Mouse (Mus musculus) bone marrow macrophage, adult 2 months (primary cell): ENCODE results near the gene Fcamr. TPM values are rescaled to one million over a fixed set of nuclear protein-coding genes. Genes with fewer than 3 reads are reported as not detected.

Source experiments
- H3K27ac ChIP-seq: 2 replicates; pipeline ENCODE4 v1.5.1; 2012; ENCODE audit warnings: low read depth, low read length; ENCODE audit not compliant: insufficient read depth
- H3K4me1 ChIP-seq: 2 replicates; pipeline ENCODE4 v1.6.1; 2012; ENCODE audit warnings: low read length; ENCODE audit not compliant: control insufficient read depth, insufficient read depth
- H3K4me3 ChIP-seq: 2 replicates; pipeline ENCODE4 v1.5.1; 2012; ENCODE audit warnings: mild to moderate bottlenecking, low read length, moderate library complexity; ENCODE audit not compliant: insufficient read depth
- CTCF ChIP-seq: IDR thresholded peaks from 2 replicates; pipeline ENCODE4 v1.5.1; 2012; ENCODE audit warnings: low read depth, mild to moderate bottlenecking, low read length, moderate library complexity
- POLR2A ChIP-seq: IDR thresholded peaks from 2 replicates; pipeline ENCODE4 v1.6.1; 2012; ENCODE audit warnings: mild to moderate bottlenecking, low read depth, low read length, borderline replicate concordance
- polyA plus RNA-seq: library from polyadenylated mRNA; stranded (reverse); fragments of >200 nt; gene quantifications from 2 replicates; pipeline ENCODE4 v1.2.4, GENCODE M21; 2012; ENCODE audit not compliant: missing spikeins, insufficient read depth, insufficient read length

Fcamr gene
- polyA plus RNA-seq, 1 experiment = not detected

GRCm38 (mm10) chr1:130799399-130799798, 1.3 kb upstream of the Fcamr start:
- H3K27ac ChIP-seq = no peak overlapping the region
- H3K4me3 ChIP-seq = no peak overlapping the region
- no peaks in the 10 kb centered on the region for H3K4me1 ChIP-seq
- TF ChIP-seq CTCF (no peak), POLR2A (no peak)

GRCm38 (mm10) chr1:130801511-130801910, 809 bp downstream of the Fcamr start:
- no peaks in the 10 kb centered on the region for H3K4me1 ChIP-seq
- H3K27ac ChIP-seq = no peak overlapping the region
- no peak overlapping the region for H3K4me3 ChIP-seq
- TF ChIP-seq CTCF (no peak), POLR2A (no peak)

GRCm38 (mm10) chr1:130802976-130803375, 2.3 kb downstream of the Fcamr start:
- H3K4me3 ChIP-seq = no peak overlapping the region
- H3K27ac ChIP-seq = no peak overlapping the region
- TF ChIP-seq POLR2A (no peak), CTCF (no peak)
- no peaks in the 10 kb centered on the region for H3K4me1 ChIP-seq

GRCm38 (mm10) chr1:130804279-130804678, 3.6 kb downstream of the Fcamr start:
- H3K4me3 ChIP-seq = no peak overlapping the region
- TF ChIP-seq POLR2A = no peak
- TF ChIP-seq CTCF = no peak
- no peaks in the 10 kb centered on the region for H3K4me1 ChIP-seq
- no peak overlapping the region for H3K27ac ChIP-seq

GRCm38 (mm10) chr1:130810906-130811305, 10.2 kb downstream of the Fcamr start:
- no peak overlapping the region for H3K27ac ChIP-seq
- H3K4me1 ChIP-seq = no peaks in the 10 kb centered on the region
- no peak overlapping the region for H3K4me3 ChIP-seq
- no peak for TF ChIP-seq CTCF
- TF ChIP-seq POLR2A = no peak

- Histone ChIP-seq H3K27ac (no peak overlapping the region), H3K4me3 (no peak overlapping the region), H3K4me1 (no peaks in the 10 kb centered on the region)
- TF ChIP-seq CTCF = no peak
- no peak for TF ChIP-seq POLR2A
These were observed 10.6 kb downstream of the Fcamr start for GRCm38 (mm10) chr1:130811316-130811715.

- H3K27ac ChIP-seq = no peak overlapping the region
- no peaks in the 10 kb centered on the region for H3K4me1 ChIP-seq
- H3K4me3 ChIP-seq = no peak overlapping the region
- no peak for TF ChIP-seq CTCF
- TF ChIP-seq POLR2A = no peak
These were observed 19.0 kb downstream of the Fcamr start for GRCm38 (mm10) chr1:130819737-130820136.

GRCm38 (mm10) chr1:130820316-130821148, 19.8 kb downstream of the Fcamr start:
- TF ChIP-seq CTCF (no peak), POLR2A (no peak)
- Histone ChIP-seq H3K4me3 (no peak overlapping the region), H3K27ac (no peak overlapping the region), H3K4me1 (no peaks in the 10 kb centered on the region)

- Histone ChIP-seq H3K4me1 (no peaks in the 10 kb centered on the region), H3K27ac (no peak overlapping the region), H3K4me3 (no peak overlapping the region)
- TF ChIP-seq POLR2A (no peak), CTCF (no peak)
These were observed 20.4 kb downstream of the Fcamr start for GRCm38 (mm10) chr1:130821149-130821471.

- no peaks in the 10 kb centered on the region for H3K4me1 ChIP-seq
- no peak overlapping the region for H3K27ac ChIP-seq
- TF ChIP-seq CTCF = no peak
- TF ChIP-seq POLR2A = no peak
- no peak overlapping the region for H3K4me3 ChIP-seq
These were observed 21.4 kb downstream of the Fcamr start for GRCm38 (mm10) chr1:130821911-130822625.

- H3K4me1 ChIP-seq = no peaks in the 10 kb centered on the region
- no peak within 1 kb of the TSS for H3K27ac ChIP-seq
- no peak within 1 kb of the TSS for H3K4me3 ChIP-seq
- TF ChIP-seq POLR2A = no peak
- TF ChIP-seq CTCF = no peak
These were observed 25.7 kb downstream of the Fcamr start, which contains the start of gene Pigr for GRCm38 (mm10) chr1:130826448-130826847. TSS of gene Pigr (plus strand) at chr1:130826684.
